Mouse (Mus musculus): Measurements from ENCODE around the gene Hist4h4. TPM values are rescaled to one million over a fixed set of nuclear protein-coding genes. Genes with fewer than 3 reads are reported as not detected.
"Not testable (repeated sequence)": the region's sequence is repeated elsewhere in the genome, so short reads cannot be mapped to it uniquely, and the experiment has no call there.

Gene Hist4h4
- polyA plus RNA-seq, 1 experiment from 2014 or later = 0.78 TPM

GRCm38 (mm10) chr6:136797874-136798693 is 6.1 kb downstream of the Hist4h4 start:
- WGBS = 79% methylated on average over 3 of the region's 3 CpGs

DNA sequence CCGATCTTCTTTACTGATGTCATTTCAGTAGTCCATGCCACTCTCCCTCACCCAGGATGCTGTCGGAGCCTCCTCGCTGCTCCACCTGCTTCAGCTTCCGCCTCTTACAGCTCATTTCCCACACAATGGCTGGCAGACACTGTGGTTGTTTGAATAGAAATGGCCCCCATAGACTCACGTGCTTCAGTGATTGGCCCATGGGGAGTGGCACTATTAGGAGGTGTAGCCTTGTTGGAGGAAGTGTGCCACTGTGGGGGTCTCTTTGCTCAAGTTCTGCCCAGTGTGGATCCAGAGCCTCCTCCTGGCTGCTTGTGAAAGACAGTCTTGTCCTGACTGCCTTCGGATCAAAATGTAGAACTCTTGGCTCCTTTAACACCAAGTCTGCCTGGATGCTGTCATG is 8.4 kb downstream of the Hist4h4 start:
- H3K36me3 ChIP-seq (replicated peaks; ENCODE audit: control insufficient read depth, insufficient read depth) = no peaks in the 10 kb centered on the region
- H3K4me1 ChIP-seq (replicated peaks; ENCODE audit: control insufficient read depth, insufficient read depth, low read length) = peaks cover 6% of the 10 kb centered on the region
- H3K9ac ChIP-seq = no peak overlapping the region
- no peak for DNase-seq (ENCODE audit: low spot score)
- WGBS = 52% methylated on average over 6 of the region's 6 CpGs
- H3K4me2 ChIP-seq (replicated peaks) = no peak overlapping the region
- no peak for ATAC-seq (ENCODE audit: low FRiP score)
- H3K27ac ChIP-seq = no peak overlapping the region
- H3K27me3 ChIP-seq (ENCODE audit: control insufficient read depth, insufficient read depth, low read length) = no peaks in the 10 kb centered on the region
- H3K4me3 ChIP-seq (replicated peaks; ENCODE audit: low read length) = no peak overlapping the region
- no peaks in the 10 kb centered on the region for H3K9me3 ChIP-seq (ENCODE audit: control insufficient read depth, low read length)

More at GRCm38 (mm10) chr6:136797874-136798693, 6.1 kb downstream of the Hist4h4 start:
- not testable (repeated sequence) for H3K27me3 ChIP-seq (ENCODE audit: control insufficient read depth, insufficient read depth, low read length); H3K4me1 ChIP-seq (replicated peaks; ENCODE audit: control insufficient read depth, insufficient read depth, low read length); ATAC-seq (ENCODE audit: low FRiP score); H3K9me3 ChIP-seq (ENCODE audit: control insufficient read depth, low read length); H3K4me3 ChIP-seq (replicated peaks; ENCODE audit: low read length); H3K27ac ChIP-seq; H3K36me3 ChIP-seq (replicated peaks; ENCODE audit: control insufficient read depth, insufficient read depth); H3K4me2 ChIP-seq (replicated peaks); H3K9ac ChIP-seq; DNase-seq (ENCODE audit: low spot score)

GRCm38 (mm10) chr6:136795110-136795509 is 9.1 kb downstream of the Hist4h4 start:
- DNase-seq (ENCODE audit: low spot score) = no peak
- WGBS = 69% methylated on average over 1 of the region's 1 CpGs
- peaks cover 6% of the 10 kb centered on the region for H3K4me1 ChIP-seq (replicated peaks; ENCODE audit: control insufficient read depth, insufficient read depth, low read length)
- H3K27me3 ChIP-seq (ENCODE audit: control insufficient read depth, insufficient read depth, low read length) = no peaks in the 10 kb centered on the region
- H3K9ac ChIP-seq = no peak overlapping the region
- no peaks in the 10 kb centered on the region for H3K9me3 ChIP-seq (ENCODE audit: control insufficient read depth, low read length)
- no peaks in the 10 kb centered on the region for H3K36me3 ChIP-seq (replicated peaks; ENCODE audit: control insufficient read depth, insufficient read depth)
- no peak overlapping the region for H3K27ac ChIP-seq
- H3K4me3 ChIP-seq (replicated peaks; ENCODE audit: low read length) = no peak overlapping the region
- H3K4me2 ChIP-seq (replicated peaks) = no peak overlapping the region
- ATAC-seq (ENCODE audit: low FRiP score) = no peak

- Histone ChIP-seq H3K4me1 (replicated peaks; ENCODE audit: control insufficient read depth, insufficient read depth, low read length) (peaks cover 6% of the 10 kb centered on the region), H3K36me3 (replicated peaks; ENCODE audit: control insufficient read depth, insufficient read depth) (no peaks in the 10 kb centered on the region), H3K27ac (no peak overlapping the region), H3K9ac (peak overlapping the region; percentile 14; the same call in 1 of the 2 replicates), H3K9me3 (ENCODE audit: control insufficient read depth, low read length) (no peaks in the 10 kb centered on the region), H3K4me3 (replicated peaks; ENCODE audit: low read length) (peak overlapping the region; percentile 21), H3K4me2 (replicated peaks) (peak overlapping the region; percentile 62), H3K27me3 (ENCODE audit: control insufficient read depth, insufficient read depth, low read length) (no peaks in the 10 kb centered on the region)
- no peak; the same call in 1 of the 2 replicates for ATAC-seq (ENCODE audit: low FRiP score)
- WGBS = under 1% methylated on average over 22 of the region's 24 CpGs
- DNase-seq (ENCODE audit: low spot score) = no peak
Measured at GRCm38 (mm10) chr6:136793831-136794525, 10.2 kb downstream of the Hist4h4 start.

- Histone ChIP-seq H3K27ac (no peak overlapping the region), H3K4me3 (replicated peaks; ENCODE audit: low read length) (peak overlapping the region; percentile 21), H3K9ac (0 out of 2 replicates have a peak overlapping the region, but pooled peaks have one; percentile 14), H3K36me3 (replicated peaks; ENCODE audit: control insufficient read depth, insufficient read depth) (no peaks in the 10 kb centered on the region), H3K4me2 (replicated peaks) (peak overlapping the region; percentile 62), H3K9me3 (ENCODE audit: control insufficient read depth, low read length) (no peaks in the 10 kb centered on the region), H3K27me3 (ENCODE audit: control insufficient read depth, insufficient read depth, low read length) (no peaks in the 10 kb centered on the region), H3K4me1 (replicated peaks; ENCODE audit: control insufficient read depth, insufficient read depth, low read length) (peaks cover 6% of the 10 kb centered on the region)
- ATAC-seq (ENCODE audit: low FRiP score) = no peak
- DNase-seq (ENCODE audit: low spot score) = no peak
- WGBS = 28% methylated on average over 16 of the region's 16 CpGs
Measured at GRCm38 (mm10) chr6:136792884-136793758, 11.1 kb downstream of the Hist4h4 start.

DNA sequence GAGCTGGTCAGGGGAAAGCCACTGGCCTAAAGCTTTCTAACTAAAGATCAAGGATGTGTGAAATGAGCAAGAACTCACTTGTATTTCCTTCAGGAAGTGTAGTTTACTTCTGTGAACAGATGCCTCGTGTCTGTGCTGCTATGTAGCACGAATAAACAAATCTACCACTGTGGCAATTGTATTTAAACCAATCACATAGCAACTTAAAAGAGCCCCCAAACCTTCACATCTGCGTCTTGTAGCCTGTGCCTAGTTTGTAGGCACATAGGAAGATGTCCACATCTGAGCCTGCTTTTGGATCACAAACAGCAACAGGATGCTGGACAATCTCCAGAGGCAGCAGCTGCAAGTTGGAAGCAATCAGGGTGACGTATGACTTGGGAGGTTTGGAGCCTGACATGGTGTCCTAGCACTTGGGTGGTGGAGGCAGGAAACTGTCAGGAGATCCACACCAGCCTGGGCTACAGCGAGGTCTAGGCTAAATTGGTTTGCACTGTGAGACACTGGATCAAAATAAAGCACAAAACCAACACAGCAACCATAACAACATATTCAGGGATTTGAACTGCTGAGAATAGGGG is 14.7 kb downstream of the Hist4h4 start:
- DNase-seq (ENCODE audit: low spot score) (no peak), ATAC-seq (ENCODE audit: low FRiP score) (no peak)
- no peaks in the 10 kb centered on the region for H3K27me3 ChIP-seq (ENCODE audit: control insufficient read depth, insufficient read depth, low read length)
- no peaks in the 10 kb centered on the region for H3K36me3 ChIP-seq (replicated peaks; ENCODE audit: control insufficient read depth, insufficient read depth)
- H3K27ac ChIP-seq = no peak overlapping the region
- H3K9ac ChIP-seq = no peak overlapping the region; the same call in 1 of the 2 replicates
- no peak overlapping the region for H3K4me3 ChIP-seq (replicated peaks; ENCODE audit: low read length)
- peaks cover 6% of the 10 kb centered on the region for H3K4me1 ChIP-seq (replicated peaks; ENCODE audit: control insufficient read depth, insufficient read depth, low read length)
- WGBS = 81% methylated on average over 5 of the region's 5 CpGs
- no peaks in the 10 kb centered on the region for H3K9me3 ChIP-seq (ENCODE audit: control insufficient read depth, low read length)
- H3K4me2 ChIP-seq (replicated peaks) = no peak overlapping the region

- Histone ChIP-seq H3K4me3 (replicated peaks; ENCODE audit: low read length) (no peak overlapping the region), H3K4me1 (replicated peaks; ENCODE audit: control insufficient read depth, insufficient read depth, low read length) (no peaks in the 10 kb centered on the region), H3K4me2 (replicated peaks) (no peak overlapping the region), H3K36me3 (replicated peaks; ENCODE audit: control insufficient read depth, insufficient read depth) (no peaks in the 10 kb centered on the region), H3K27ac (no peak overlapping the region), H3K9ac (no peak overlapping the region), H3K9me3 (ENCODE audit: control insufficient read depth, low read length) (no peaks in the 10 kb centered on the region), H3K27me3 (ENCODE audit: control insufficient read depth, insufficient read depth, low read length) (no peaks in the 10 kb centered on the region)
- DNase-seq (ENCODE audit: low spot score) = no peak
- 82% methylated on average over 9 of the region's 9 CpGs for WGBS
- no peak for ATAC-seq (ENCODE audit: low FRiP score)
Measured at GRCm38 (mm10) chr6:136782761-136783160, 21.5 kb downstream of the Hist4h4 start.

GRCm38 (mm10) chr6:136782146-136782545 is 22.1 kb downstream of the Hist4h4 start:
- no peaks in the 10 kb centered on the region for H3K27me3 ChIP-seq (ENCODE audit: control insufficient read depth, insufficient read depth, low read length)
- 85% methylated on average over 12 of the region's 12 CpGs for WGBS
- H3K36me3 ChIP-seq (replicated peaks; ENCODE audit: control insufficient read depth, insufficient read depth) = no peaks in the 10 kb centered on the region
- ATAC-seq (ENCODE audit: low FRiP score) (no peak), DNase-seq (ENCODE audit: low spot score) (no peak)
- H3K4me2 ChIP-seq (replicated peaks) = no peak overlapping the region
- no peak overlapping the region for H3K4me3 ChIP-seq (replicated peaks; ENCODE audit: low read length)
- no peaks in the 10 kb centered on the region for H3K4me1 ChIP-seq (replicated peaks; ENCODE audit: control insufficient read depth, insufficient read depth, low read length)
- H3K9ac ChIP-seq = no peak overlapping the region
- no peaks in the 10 kb centered on the region for H3K9me3 ChIP-seq (ENCODE audit: control insufficient read depth, low read length)
- H3K27ac ChIP-seq = no peak overlapping the region
